Mouse (Mus musculus) heart, adult 2 months (tissue): ENCODE measurements at regions not wholly inside any gene's neighbourhood (a gene's known extent, or its start where the extent isn't known, plus 50 kb on each side); places are given as distances from the start of the nearest gene placed in this dataset.

Experiments
- CTCF ChIP-seq: fragments of 200-600 bp; IDR thresholded peaks from 2 replicates; pipeline ENCODE4 v1.8.1; 2022; ENCODE audit warnings: antibody characterized with exemption, mild to moderate bottlenecking, moderate library complexity
- EP300 ChIP-seq: fragments of 200-500 bp; IDR thresholded peaks from 2 replicates; pipeline ENCODE4 v1.6.1; 2011; ENCODE audit warnings: low read depth, low read length, control low read depth; ENCODE audit not compliant: insufficient read depth
- POLR2A ChIP-seq: fragments of 200-500 bp; IDR thresholded peaks from 2 replicates; pipeline ENCODE4 v1.6.1; 2011; ENCODE audit warnings: mild to moderate bottlenecking, low read depth, low read length, control low read depth; ENCODE audit not compliant: insufficient read depth

- TF ChIP-seq POLR2A (no peak), EP300 (no peak), CTCF (no peak)
These were observed 2012.6 kb downstream of the Poteg start for GRCm38 (mm10) chr8:29460119-29460518.
